Mouse (Mus musculus): Measurements from ENCODE around the gene Ulk1.

DNA sequence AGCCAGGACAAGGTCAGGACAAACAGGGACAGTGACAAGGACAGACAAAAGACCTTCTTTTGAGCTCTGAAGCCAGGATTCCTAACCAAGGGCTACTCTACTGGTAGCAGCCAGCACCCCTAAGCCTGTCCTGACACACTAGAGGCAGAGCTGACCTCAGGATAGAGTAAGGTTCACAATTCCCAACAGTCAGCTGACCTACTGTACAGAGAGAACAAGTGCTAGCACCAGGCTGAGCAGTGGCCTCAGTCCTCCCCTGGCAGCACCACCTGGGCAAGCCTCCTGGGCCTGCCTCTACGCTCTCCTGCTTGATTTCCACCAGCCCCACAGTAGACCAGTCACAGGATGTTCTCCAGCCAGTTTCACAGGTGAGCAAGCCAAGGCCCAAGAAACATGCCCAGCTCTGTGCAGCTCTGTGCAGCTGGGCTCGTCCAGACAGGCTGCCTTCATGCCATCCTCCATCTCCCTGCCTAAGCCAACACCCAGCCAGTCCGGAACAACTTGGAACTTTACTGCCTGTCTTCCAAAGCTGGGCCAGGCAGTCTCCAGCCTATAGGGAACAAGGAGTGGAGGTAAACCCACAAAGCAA lies 8.8 kb downstream of the Ulk1 start:
- TF ChIP-seq CTCF (IDR thresholded peaks at IDR 0.05; ENCODE audit: extremely low read depth, insufficient read length, insufficient replicate concordance, low read depth, low read length): no peak
- TF ChIP-seq POLR2A (IDR thresholded peaks at IDR 0.05; ENCODE audit: low read depth, low read length): no peak

Data from small intestine, adult 2 months (tissue).